Mouse (Mus musculus) hindbrain, postnatal 0 days (tissue): ENCODE measurements around the gene Letmd1. TPM values are rescaled to one million over a fixed set of nuclear protein-coding genes. Genes with fewer than 3 reads are reported as not detected.

Experiments
- ATAC-seq: fragments of 200-750 bp; cut with Nextera tagmentation; 2 replicates; pipeline ENCODE4 v1.8.0; 2017; ENCODE audit warnings: mild to moderate bottlenecking, moderate TSS enrichment, moderate library complexity
- DNase-seq: peaks from one replicate; pipeline ENCODE4 v3.0.0-alpha.2; 2015; ENCODE audit warnings: low spot score
- H3K27ac ChIP-seq: fragments of 300-500 bp; sonication (generic); 2 replicates; pipeline ENCODE4 v1.5.1; 2014; ENCODE audit warnings: mild to moderate bottlenecking
- H3K27me3 ChIP-seq: fragments of 300-500 bp; sonication (generic); 2 replicates; pipeline ENCODE4 v1.6.1; 2014; ENCODE audit warnings: low read length, mixed read lengths; ENCODE audit not compliant: insufficient read depth
- H3K36me3 ChIP-seq: fragments of 300-500 bp; sonication (generic); 2 replicates; pipeline ENCODE4 v1.6.1; 2014; ENCODE audit warnings: low read length, mixed read lengths; ENCODE audit not compliant: insufficient read depth
- H3K4me1 ChIP-seq: fragments of 300-500 bp; sonication (generic); 2 replicates; pipeline ENCODE4 v1.6.1; 2014; ENCODE audit warnings: antibody characterized with exemption, low read length, mixed read lengths; ENCODE audit not compliant: insufficient read depth
- H3K4me2 ChIP-seq: fragments of 300-500 bp; sonication (generic); 2 replicates; pipeline ENCODE4 v1.6.1; 2014; ENCODE audit warnings: low read depth, mild to moderate bottlenecking, low read length, moderate library complexity, mixed read lengths
- H3K4me3 ChIP-seq: fragments of 300-500 bp; sonication (generic); 2 replicates; pipeline ENCODE4 v1.5.1; 2014; ENCODE audit warnings: low read length
- H3K9ac ChIP-seq: fragments of 300-500 bp; sonication (generic); replicated peaks from 2 replicates; pipeline ENCODE4 v1.6.1; 2014; ENCODE audit warnings: mild to moderate bottlenecking, low read length, moderate library complexity, mixed read lengths
- H3K9me3 ChIP-seq: fragments of 300-500 bp; sonication (generic); 2 replicates; pipeline ENCODE4 v1.6.1; 2016; ENCODE audit warnings: low read length, mixed read lengths
- CTCF ChIP-seq: IDR thresholded peaks from 2 replicates; pipeline ENCODE4 v1.5.1; 2016; ENCODE audit warnings: antibody characterized with exemption, control low read depth, low read depth
- WGBS: fragments of 180-500 bp; shearing (Covaris S2); extraction: QIAGEN DNeasy Blood & Tissue Kit; methylation state at CpG from one replicate; pipeline ENCODE4 v1.1.7; 2014; 5-methylcytosine and 5-hydroxymethylcytosine counted together
- polyA plus RNA-seq: library from polyadenylated mRNA; unstranded; fragments of >200 nt; fragmentation: Nextera tagmentation; extraction: Ambion mirVana; gene quantifications from 2 replicates; pipeline ENCODE4 v1.2.1, GENCODE M21; 2015
- total RNA-seq: library from RNA; depleted of rRNA; stranded (reverse); fragments of >200 nt; gene quantifications from 2 replicates; pipeline ENCODE4 v1.2.3, GENCODE M21; 2014

Letmd1 gene
- total and polyA plus RNA-seq, 2 experiments from 2014 or later = 44.7 to 79.5 TPM

DNA sequence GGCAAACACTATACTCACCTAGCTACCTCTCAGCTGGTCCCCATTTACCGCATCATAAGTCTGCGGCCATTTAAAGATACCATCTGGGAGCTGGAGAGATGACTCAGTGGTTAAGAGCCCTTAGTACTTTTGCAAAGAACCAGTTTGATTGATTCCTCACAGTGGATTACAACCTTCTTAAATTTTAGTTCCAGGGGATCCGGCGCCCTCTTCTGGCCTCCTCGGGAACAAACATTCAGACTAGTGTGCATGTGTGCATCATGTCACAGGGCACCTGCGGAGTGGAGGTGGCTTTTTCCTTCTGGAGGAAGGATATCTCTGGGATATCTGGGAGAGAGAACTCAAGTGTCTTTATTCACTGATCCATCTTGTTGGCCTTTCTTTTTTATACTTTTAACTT, 5.1 kb upstream of the Letmd1 start:
- H3K4me3 ChIP-seq = no peak overlapping the region
- no peaks in the 10 kb centered on the region for H3K27me3 ChIP-seq
- ATAC-seq (peak; percentile 18; the same call in 1 of the 2 replicates), DNase-seq (peak; percentile 77)
- no peak overlapping the region for H3K4me2 ChIP-seq
- H3K9me3 ChIP-seq = no peaks in the 10 kb centered on the region
- 24% methylated on average over 6 of the region's 6 CpGs for WGBS
- H3K36me3 ChIP-seq = no peaks in the 10 kb centered on the region
- peak; percentile 73 for TF ChIP-seq CTCF
- no peaks in the 10 kb centered on the region for H3K4me1 ChIP-seq
- no peak overlapping the region for H3K27ac ChIP-seq
- H3K9ac ChIP-seq = no peak overlapping the region

DNA sequence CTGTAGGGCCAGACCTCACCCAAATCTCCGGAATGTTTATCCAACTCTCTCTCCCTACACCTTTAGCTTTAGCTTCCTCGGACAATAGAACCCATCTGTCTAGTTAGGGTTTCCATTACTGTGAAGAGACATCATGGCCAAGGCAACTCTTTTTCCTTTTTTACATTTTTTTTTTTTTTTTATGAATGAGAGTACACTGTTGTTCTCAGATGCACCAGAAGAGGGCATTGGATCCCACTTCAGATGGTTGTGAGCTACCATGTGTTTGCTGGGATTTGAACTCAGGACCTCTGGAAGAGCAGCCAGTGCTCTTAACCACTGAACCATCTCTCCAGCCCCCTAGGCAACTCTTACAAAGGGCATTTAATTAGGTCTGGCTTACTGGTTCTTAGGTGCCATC, 3.4 kb upstream of the Letmd1 start:
- DNase-seq (no peak), ATAC-seq (no peak)
- no peak overlapping the region for H3K4me3 ChIP-seq
- no peaks in the 10 kb centered on the region for H3K36me3 ChIP-seq
- peak; percentile 40 for TF ChIP-seq CTCF
- H3K27me3 ChIP-seq = no peaks in the 10 kb centered on the region
- no peak overlapping the region for H3K4me2 ChIP-seq
- H3K9me3 ChIP-seq = no peaks in the 10 kb centered on the region
- WGBS = 79% methylated on average over 2 of the region's 2 CpGs
- no peak overlapping the region for H3K9ac ChIP-seq
- no peak overlapping the region for H3K27ac ChIP-seq
- peaks cover 8% of the 10 kb centered on the region for H3K4me1 ChIP-seq

DNA sequence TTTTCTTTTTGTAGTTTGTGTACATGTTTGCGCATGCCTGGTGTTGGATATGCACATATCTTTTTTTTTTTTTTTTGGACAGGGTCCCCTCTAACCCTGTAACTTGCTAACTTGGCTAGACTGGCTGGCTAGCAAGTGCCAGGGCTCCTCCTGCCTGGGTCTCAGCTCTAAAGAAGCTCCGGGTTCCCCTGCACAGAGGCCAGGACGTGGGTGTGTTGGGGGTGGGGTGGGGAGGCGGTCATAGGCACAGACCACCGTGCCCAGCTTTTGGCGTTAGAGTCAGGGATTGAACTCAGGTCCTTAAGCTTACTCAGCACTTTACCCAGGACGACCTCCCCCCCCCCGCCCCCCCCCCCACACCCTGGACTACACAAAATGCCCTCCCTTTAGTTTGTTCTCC, 1.1 kb upstream of the Letmd1 start:
- Histone ChIP-seq H3K4me2 (peak overlapping the region; percentile 96), H3K27me3 (no peaks in the 10 kb centered on the region), H3K4me1 (peaks cover 8% of the 10 kb centered on the region), H3K4me3 (peak overlapping the region; percentile 14; the same call in 1 of the 2 replicates), H3K9ac (no peak overlapping the region; the same call in 1 of the 2 replicates), H3K27ac (no peak overlapping the region), H3K9me3 (no peaks in the 10 kb centered on the region), H3K36me3 (no peaks in the 10 kb centered on the region)
- WGBS = 29% methylated on average over 8 of the region's 8 CpGs
- ATAC-seq (no peak), DNase-seq (no peak)
- no peak for TF ChIP-seq CTCF

DNA sequence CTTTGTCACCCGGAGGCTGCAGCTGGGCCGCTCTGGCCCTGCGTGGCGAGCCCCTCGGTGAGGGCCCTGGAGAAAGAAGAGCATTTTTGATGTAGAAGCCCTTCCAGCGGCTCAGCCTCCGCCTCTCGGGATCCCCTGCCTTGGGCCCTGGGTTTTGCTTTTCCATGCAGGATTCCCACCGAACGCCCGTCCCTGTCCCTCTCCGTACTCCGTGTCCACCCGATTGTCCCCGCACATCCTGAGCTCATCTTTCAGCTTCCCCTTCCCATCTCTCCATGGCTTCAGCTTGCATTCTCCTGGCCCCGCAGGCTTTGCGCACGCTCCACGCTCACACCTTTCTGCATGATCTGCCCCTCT, 344 bp downstream of the Letmd1 start:
- WGBS = 0% methylated on average over 15 of the region's 19 CpGs
- peak; percentile 67 for ATAC-seq
- no peaks in the 10 kb centered on the region for H3K27me3 ChIP-seq
- no peak for TF ChIP-seq CTCF
- H3K9ac ChIP-seq = peak overlapping the region; percentile 84
- H3K4me3 ChIP-seq = peak overlapping the region; percentile 88
- peak overlapping the region; percentile 88 for H3K27ac ChIP-seq
- no peak for DNase-seq
- H3K9me3 ChIP-seq = no peaks in the 10 kb centered on the region
- peaks cover 10% of the 10 kb centered on the region; the same call in 1 of the 2 replicates for H3K36me3 ChIP-seq
- peaks cover 8% of the 10 kb centered on the region for H3K4me1 ChIP-seq
- peak overlapping the region; percentile 96 for H3K4me2 ChIP-seq

DNA sequence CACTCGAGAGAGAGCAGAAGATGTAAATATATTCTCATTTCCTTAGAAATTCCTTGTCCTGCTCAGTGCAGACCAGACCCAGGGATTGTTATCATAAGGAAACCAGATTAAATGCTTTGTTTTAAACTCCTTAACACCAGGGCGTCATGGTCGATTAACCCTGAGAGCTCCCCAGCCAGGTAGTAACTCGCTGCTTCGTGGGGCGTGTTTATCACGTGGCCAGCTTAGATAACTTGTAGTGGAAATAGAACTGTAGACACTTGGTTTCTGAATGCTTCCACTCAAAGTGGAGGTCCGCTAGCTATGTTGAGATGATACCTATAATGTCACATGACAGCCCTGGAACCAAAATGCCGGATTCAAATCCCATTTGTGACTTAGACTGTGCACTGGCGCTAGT, 1.2 kb downstream of the Letmd1 start:
- Histone ChIP-seq H3K27ac (no peak overlapping the region), H3K9me3 (no peaks in the 10 kb centered on the region), H3K9ac (peak overlapping the region; percentile 84; the same call in 1 of the 2 replicates), H3K36me3 (peaks cover 17% of the 10 kb centered on the region), H3K4me1 (peaks cover 8% of the 10 kb centered on the region), H3K27me3 (no peaks in the 10 kb centered on the region), H3K4me2 (peak overlapping the region; percentile 96), H3K4me3 (peak overlapping the region; percentile 88)
- DNase-seq (no peak), ATAC-seq (no peak)
- TF ChIP-seq CTCF = no peak
- WGBS = 60% methylated on average over 10 of the region's 10 CpGs

DNA sequence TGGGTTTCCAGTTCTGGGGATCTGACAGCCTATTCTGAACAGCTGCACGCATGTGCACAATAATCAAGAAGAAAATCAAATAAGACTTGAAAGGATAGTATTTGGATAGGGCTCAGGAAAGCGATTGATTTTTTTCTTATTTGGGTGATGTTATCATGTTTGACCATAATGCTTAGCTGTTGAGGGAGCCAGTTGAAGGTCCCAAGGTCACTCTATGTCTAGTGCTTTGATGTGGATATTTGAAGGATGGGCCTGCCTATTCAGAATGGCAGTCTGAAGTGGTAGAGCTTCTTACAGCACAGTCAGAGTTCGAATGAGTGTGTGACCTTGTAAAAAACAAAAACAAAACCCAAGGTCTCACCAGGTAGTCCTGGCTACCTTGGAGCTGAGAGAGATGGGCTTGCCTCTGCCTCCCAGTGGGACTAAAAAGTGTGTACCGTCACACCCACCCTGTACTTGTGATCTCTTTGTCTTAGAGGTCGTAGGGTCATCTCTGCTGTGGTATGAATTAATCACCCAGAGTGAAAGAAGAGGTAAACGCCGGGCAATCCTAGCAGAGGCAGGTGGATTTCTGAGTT, 5.2 kb downstream of the Letmd1 start:
- DNase-seq = no peak
- WGBS = 78% methylated on average over 7 of the region's 7 CpGs
- peaks cover 54% of the 10 kb centered on the region for H3K36me3 ChIP-seq

DNA sequence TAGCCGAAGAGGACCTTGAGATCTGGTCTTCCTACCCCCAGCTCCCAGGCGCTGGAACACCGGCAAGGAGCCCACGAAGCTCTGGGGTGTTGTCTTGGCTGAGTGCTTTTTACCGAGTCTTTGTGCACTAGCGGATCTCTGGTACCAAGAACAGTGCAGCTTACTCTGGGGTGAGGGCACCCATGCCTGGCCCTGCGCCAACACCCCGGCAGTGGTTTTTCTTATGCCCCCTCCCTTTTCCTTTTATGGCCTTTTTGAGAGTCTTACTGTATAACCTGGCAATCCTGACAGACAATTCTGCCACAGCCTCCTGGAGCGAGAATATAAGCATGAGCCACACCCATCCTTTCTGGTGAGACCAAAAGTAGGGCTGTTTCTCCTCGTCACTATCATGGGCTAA, 9.5 kb downstream of the Letmd1 start:
- H3K27me3 ChIP-seq = no peaks in the 10 kb centered on the region
- ATAC-seq = no peak
- no peak for DNase-seq
- WGBS = 83% methylated on average over 10 of the region's 10 CpGs
- no peaks in the 10 kb centered on the region for H3K4me1 ChIP-seq
- no peak overlapping the region for H3K27ac ChIP-seq
- H3K4me3 ChIP-seq = no peak overlapping the region
- H3K36me3 ChIP-seq = peaks cover 87% of the 10 kb centered on the region
- no peak overlapping the region for H3K9ac ChIP-seq
- H3K4me2 ChIP-seq = no peak overlapping the region
- no peak for TF ChIP-seq CTCF
- H3K9me3 ChIP-seq = no peaks in the 10 kb centered on the region

More for the DNA sequence above, 5.2 kb downstream of the Letmd1 start:
- no peak overlapping the region for H3K4me3 ChIP-seq
- no peak overlapping the region for H3K4me2 ChIP-seq
- ATAC-seq = no peak
- TF ChIP-seq CTCF = no peak
- no peak overlapping the region for H3K27ac ChIP-seq
- H3K9me3 ChIP-seq = no peaks in the 10 kb centered on the region
- H3K9ac ChIP-seq = no peak overlapping the region
- H3K4me1 ChIP-seq = peaks cover 8% of the 10 kb centered on the region
- H3K27me3 ChIP-seq = no peaks in the 10 kb centered on the region
